Mouse (Mus musculus): Measurements from ENCODE around the gene Nfatc3. TPM values are rescaled to one million over a fixed set of nuclear protein-coding genes. Genes with fewer than 3 reads are reported as not detected.

Nfatc3 gene
- polyA plus RNA-seq, 1 experiment from 2014 or later: 2.6 TPM

DNA sequence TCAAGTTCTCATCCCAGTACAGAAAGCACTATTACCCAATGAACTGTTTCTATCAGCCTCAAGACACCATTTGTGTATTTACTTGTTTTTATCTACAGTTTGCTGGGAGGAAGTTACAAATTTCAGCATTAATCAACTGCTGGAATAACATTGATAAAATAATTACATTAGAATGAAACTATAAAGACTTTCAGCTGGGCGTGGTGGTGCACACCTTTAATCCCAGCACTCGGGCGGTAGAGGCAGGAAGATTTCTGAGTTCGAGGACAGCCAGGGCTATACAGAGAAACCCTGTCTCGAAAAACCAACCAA lies 17.2 kb downstream of the Nfatc3 start:
- Histone ChIP-seq H3K27ac (replicated peaks) (no peak overlapping the region), H3K4me1 (replicated peaks) (peaks cover 15% of the 10 kb centered on the region), H3K4me3 (replicated peaks) (no peak overlapping the region), H3K9me3 (replicated peaks) (no peaks in the 10 kb centered on the region), H3K27me3 (no peaks in the 10 kb centered on the region), H3K36me3 (replicated peaks) (peaks cover 12% of the 10 kb centered on the region), H3K4me2 (no peak overlapping the region), H3K9ac (no peak overlapping the region)
- WGBS (ENCODE audit: insufficient replicate concordance): 83% methylated on average over 5 of the region's 5 CpGs
- no peak for ATAC-seq (ENCODE audit: insufficient read depth)

DNA sequence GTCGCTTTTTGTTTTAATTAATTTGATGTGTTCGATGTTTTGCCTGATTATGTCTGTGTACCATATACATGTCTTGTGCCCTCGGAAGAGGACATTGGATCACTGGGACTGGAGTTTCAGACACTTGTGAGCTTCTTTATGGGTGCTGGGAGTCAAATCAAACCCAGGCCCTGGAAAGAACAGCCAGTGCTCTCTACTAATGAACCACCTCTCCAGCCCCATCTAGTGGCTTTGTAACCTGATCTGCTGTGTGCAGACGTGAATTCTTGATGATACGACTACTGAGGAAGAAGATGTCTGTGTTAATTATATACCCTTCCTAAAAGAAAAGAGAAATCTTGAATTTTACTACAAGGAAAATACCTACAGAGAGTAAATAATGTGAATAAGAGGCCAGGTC lies 18.0 kb downstream of the Nfatc3 start:
- H3K4me1 ChIP-seq (replicated peaks): peaks cover 15% of the 10 kb centered on the region
- ATAC-seq (ENCODE audit: insufficient read depth): no peak
- H3K36me3 ChIP-seq (replicated peaks): peaks cover 16% of the 10 kb centered on the region
- H3K4me3 ChIP-seq (replicated peaks): no peak overlapping the region
- no peak overlapping the region for H3K9ac ChIP-seq
- H3K4me2 ChIP-seq: no peak overlapping the region
- no peak overlapping the region for H3K27ac ChIP-seq (replicated peaks)
- H3K9me3 ChIP-seq (replicated peaks): no peaks in the 10 kb centered on the region
- 79% methylated on average over 5 of the region's 5 CpGs for WGBS (ENCODE audit: insufficient replicate concordance)
- H3K27me3 ChIP-seq: no peaks in the 10 kb centered on the region

DNA sequence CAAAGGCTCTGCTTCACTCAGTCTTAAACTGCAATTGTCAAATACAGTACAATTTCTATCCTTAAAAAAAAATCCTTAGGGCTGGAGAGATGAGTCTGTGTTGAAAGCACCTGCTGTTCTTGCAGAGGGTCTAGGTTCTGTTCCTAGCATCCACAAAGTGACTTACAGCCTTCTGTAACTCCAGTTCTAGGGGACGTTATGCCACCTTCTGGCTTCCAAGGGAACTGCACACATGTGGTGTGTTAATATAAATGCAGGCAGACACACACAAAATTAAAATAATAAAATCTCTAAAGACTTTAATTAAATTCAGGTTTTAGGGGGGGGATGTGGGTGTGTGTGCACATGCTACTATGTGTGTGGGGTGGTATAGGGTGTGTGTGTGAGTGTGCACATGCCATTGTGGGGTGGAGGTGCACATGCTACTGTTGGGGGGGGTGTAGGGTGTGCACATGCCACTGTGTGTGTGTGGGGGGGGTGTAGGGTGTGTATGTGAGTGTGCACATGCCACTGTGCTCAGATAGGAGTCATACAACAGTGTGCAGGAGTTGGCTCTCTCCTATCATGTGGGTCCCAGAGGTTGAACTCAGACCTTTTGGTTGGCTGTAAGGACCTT lies 18.9 kb downstream of the Nfatc3 start:
- ATAC-seq (ENCODE audit: insufficient read depth): no peak
- H3K4me2 ChIP-seq: no peak overlapping the region
- no peaks in the 10 kb centered on the region for H3K9me3 ChIP-seq (replicated peaks)
- H3K27me3 ChIP-seq: no peaks in the 10 kb centered on the region
- H3K36me3 ChIP-seq (replicated peaks): peaks cover 23% of the 10 kb centered on the region
- no peak overlapping the region for H3K9ac ChIP-seq
- no peak overlapping the region for H3K4me3 ChIP-seq (replicated peaks)
- WGBS (ENCODE audit: insufficient replicate concordance): 75% methylated on average over 1 of the region's 1 CpGs
- H3K4me1 ChIP-seq (replicated peaks): peaks cover 15% of the 10 kb centered on the region
- no peak overlapping the region for H3K27ac ChIP-seq (replicated peaks)

DNA sequence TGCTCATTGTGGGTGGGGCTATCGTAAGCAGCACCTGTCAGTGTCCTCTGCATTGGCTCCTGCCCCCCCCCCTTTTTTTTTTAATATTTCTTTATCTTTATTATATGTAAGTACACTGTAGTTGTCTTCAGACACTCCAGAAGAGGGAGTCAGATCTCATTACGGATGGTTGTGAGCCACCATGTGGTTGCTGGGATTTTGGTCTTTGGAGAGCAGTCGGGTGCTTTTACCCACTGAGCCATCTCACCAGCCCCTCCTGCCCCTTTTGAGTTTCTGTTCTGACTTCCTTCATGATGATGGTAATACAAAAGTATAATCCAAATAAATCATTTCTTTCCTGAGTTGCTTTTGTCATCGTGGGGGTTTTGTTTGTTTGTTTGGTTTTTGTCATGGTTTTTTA lies 43.7 kb downstream of the Nfatc3 start:
- H3K4me1 ChIP-seq (replicated peaks): no peaks in the 10 kb centered on the region
- no peak overlapping the region for H3K27ac ChIP-seq (replicated peaks)
- peaks cover 56% of the 10 kb centered on the region for H3K36me3 ChIP-seq (replicated peaks)
- 77% methylated on average over 4 of the region's 4 CpGs for WGBS (ENCODE audit: insufficient replicate concordance)
- no peak overlapping the region for H3K9ac ChIP-seq
- no peak for ATAC-seq (ENCODE audit: insufficient read depth)
- no peak overlapping the region for H3K4me2 ChIP-seq
- H3K4me3 ChIP-seq (replicated peaks): no peak overlapping the region
- no peaks in the 10 kb centered on the region for H3K27me3 ChIP-seq
- no peaks in the 10 kb centered on the region for H3K9me3 ChIP-seq (replicated peaks)

DNA sequence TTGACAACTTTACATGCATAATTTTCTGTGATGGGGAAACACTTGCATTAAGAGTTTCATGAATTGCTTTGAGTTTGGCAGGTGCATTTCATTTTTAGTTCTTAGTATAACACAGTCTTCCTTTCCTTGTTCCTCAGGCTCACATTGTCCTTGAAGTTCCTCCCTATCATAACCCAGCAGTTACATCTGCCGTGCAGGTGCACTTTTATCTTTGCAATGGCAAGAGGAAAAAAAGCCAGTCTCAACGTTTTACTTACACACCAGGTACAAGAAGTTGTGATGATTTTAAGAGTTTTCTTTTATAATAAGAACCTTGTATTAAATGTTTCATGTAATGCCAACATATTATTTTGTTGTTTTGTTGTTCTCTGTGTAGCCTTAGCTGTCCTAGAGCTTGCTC lies 45.2 kb downstream of the Nfatc3 start:
- Histone ChIP-seq H3K27me3 (no peaks in the 10 kb centered on the region), H3K27ac (replicated peaks) (no peak overlapping the region), H3K36me3 (replicated peaks) (peaks cover 62% of the 10 kb centered on the region), H3K9me3 (replicated peaks) (no peaks in the 10 kb centered on the region), H3K4me3 (replicated peaks) (no peak overlapping the region), H3K9ac (no peak overlapping the region), H3K4me2 (no peak overlapping the region), H3K4me1 (replicated peaks) (no peaks in the 10 kb centered on the region)
- no peak for ATAC-seq (ENCODE audit: insufficient read depth)
- WGBS (ENCODE audit: insufficient replicate concordance): 63% methylated on average over 2 of the region's 2 CpGs

DNA sequence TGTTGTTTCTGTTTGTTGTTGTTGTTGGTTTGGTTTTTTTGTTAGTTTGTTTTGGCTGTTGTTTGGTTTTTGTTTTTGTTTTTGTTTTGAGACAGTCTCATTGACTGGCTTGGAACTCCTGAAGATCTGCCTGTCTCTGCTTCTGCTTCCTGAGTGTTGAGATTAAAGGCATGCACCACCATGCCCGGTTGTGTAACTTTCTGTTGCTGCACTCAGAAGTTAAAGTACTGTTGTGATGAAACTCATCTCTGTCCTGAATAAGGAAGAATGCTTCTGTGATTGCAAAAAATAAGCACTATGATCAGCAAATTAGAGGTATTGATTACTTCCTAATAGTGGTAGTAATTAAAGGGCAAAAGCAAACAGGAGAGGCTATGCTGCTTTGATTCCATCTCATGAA lies 47.6 kb downstream of the Nfatc3 start:
- Histone ChIP-seq H3K9me3 (replicated peaks) (no peaks in the 10 kb centered on the region), H3K9ac (no peak overlapping the region), H3K27me3 (no peaks in the 10 kb centered on the region), H3K27ac (replicated peaks) (no peak overlapping the region), H3K4me1 (replicated peaks) (no peaks in the 10 kb centered on the region), H3K4me2 (no peak overlapping the region), H3K36me3 (replicated peaks) (peaks cover 70% of the 10 kb centered on the region), H3K4me3 (replicated peaks) (no peak overlapping the region)
- 61% methylated on average over 1 of the region's 1 CpGs for WGBS (ENCODE audit: insufficient replicate concordance)
- no peak for ATAC-seq (ENCODE audit: insufficient read depth)

DNA sequence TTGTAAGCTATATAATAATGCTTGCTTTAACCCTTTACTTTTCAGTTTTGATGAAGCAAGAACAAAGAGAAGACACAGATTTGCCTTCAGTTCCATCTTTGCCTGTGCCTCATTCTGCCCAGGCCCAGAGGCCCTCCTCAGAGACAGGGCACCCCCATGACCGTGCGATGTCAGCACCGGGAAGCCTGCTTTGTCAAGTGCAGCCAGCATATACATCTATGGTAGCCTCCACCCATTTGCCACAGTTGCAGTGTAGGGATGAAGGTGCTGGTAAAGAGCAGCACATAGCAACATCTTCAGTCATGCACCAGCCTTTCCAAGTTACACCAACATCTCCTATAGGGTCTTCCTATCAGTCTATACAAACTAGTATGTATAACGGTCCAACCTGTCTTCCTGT lies 49.4 kb downstream of the Nfatc3 start:
- Histone ChIP-seq H3K9me3 (replicated peaks) (no peaks in the 10 kb centered on the region), H3K4me3 (replicated peaks) (no peak overlapping the region), H3K9ac (no peak overlapping the region), H3K27ac (replicated peaks) (no peak overlapping the region), H3K4me1 (replicated peaks) (no peaks in the 10 kb centered on the region), H3K4me2 (no peak overlapping the region), H3K36me3 (replicated peaks) (peaks cover 69% of the 10 kb centered on the region), H3K27me3 (no peaks in the 10 kb centered on the region)
- no peak for ATAC-seq (ENCODE audit: insufficient read depth)
- 92% methylated on average over 4 of the region's 4 CpGs for WGBS (ENCODE audit: insufficient replicate concordance)

DNA sequence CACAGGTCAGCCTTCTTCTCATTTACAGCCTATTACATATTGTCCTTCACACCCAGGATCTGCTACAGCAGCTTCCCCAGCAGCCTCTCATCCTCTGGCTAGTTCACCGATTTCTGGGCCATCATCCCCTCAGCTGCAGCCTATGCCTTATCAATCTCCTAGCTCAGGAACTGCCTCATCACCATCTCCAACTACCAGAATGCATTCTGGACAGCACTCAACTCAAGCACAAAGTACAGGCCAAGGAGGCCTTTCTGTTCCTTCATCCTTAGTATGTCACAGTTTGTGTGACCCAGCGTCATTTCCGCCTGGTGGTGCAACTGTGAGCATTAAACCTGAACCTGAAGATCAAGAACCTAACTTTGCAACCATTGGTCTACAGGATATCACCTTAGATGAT lies 50.1 kb downstream of the Nfatc3 start:
- WGBS (ENCODE audit: insufficient replicate concordance): 88% methylated on average over 3 of the region's 3 CpGs
- Histone ChIP-seq H3K27me3 (no peaks in the 10 kb centered on the region), H3K9ac (no peak overlapping the region), H3K4me3 (replicated peaks) (no peak overlapping the region), H3K27ac (replicated peaks) (no peak overlapping the region), H3K4me1 (replicated peaks) (no peaks in the 10 kb centered on the region), H3K9me3 (replicated peaks) (no peaks in the 10 kb centered on the region), H3K4me2 (no peak overlapping the region), H3K36me3 (replicated peaks) (peaks cover 69% of the 10 kb centered on the region)
- ATAC-seq (ENCODE audit: insufficient read depth): no peak

DNA sequence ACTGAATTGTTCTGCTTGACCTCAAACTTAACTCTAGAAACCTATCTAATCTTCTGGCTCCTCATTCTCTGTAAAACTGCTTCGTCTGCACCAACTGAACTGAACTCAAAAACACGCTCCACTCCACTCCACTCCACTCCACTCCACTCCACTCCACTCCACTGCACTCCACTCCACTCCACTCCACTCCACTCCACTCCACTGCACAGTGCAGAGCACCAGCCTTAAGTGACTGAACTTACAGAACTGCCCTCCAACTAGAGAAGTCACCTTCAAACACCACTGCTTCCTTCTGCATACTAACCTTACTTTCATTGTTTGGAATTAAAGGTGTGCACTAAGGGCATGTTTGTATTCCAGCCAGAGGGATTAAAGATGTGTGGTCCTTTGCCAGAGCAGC lies 53.4 kb downstream of the Nfatc3 start:
- H3K36me3 ChIP-seq (replicated peaks): peaks cover 66% of the 10 kb centered on the region
- H3K27me3 ChIP-seq: no peaks in the 10 kb centered on the region
- no peak overlapping the region for H3K4me3 ChIP-seq (replicated peaks)
- no peaks in the 10 kb centered on the region for H3K9me3 ChIP-seq (replicated peaks)
- WGBS (ENCODE audit: insufficient replicate concordance): 85% methylated on average over 2 of the region's 2 CpGs
- no peak overlapping the region for H3K27ac ChIP-seq (replicated peaks)
- H3K4me2 ChIP-seq: no peak overlapping the region
- no peak for ATAC-seq (ENCODE audit: insufficient read depth)
- H3K9ac ChIP-seq: no peak overlapping the region
- H3K4me1 ChIP-seq (replicated peaks): no peaks in the 10 kb centered on the region

DNA sequence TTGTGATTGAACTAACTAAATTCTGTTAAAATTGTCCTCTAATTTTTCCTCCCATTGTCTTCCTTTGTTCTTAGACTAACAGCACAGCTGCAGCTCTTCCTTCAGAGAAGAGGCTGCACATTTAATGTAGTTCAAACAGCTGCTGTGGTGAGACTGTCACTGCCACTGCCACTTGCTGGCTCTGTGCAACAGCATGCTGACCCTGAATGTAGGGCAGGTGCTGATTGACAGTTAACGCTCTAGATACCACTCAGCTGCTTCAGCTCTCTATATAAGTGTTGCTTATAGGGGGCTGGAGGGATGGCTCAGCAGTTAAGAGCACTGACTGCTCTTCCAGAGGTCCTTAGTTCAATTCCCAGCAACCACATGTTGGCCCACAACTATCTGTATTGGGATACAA lies 53.9 kb downstream of the Nfatc3 start:
- H3K36me3 ChIP-seq (replicated peaks): peaks cover 66% of the 10 kb centered on the region
- no peak overlapping the region for H3K4me2 ChIP-seq
- no peaks in the 10 kb centered on the region for H3K4me1 ChIP-seq (replicated peaks)
- ATAC-seq (ENCODE audit: insufficient read depth): no peak
- no peaks in the 10 kb centered on the region for H3K27me3 ChIP-seq
- no peaks in the 10 kb centered on the region for H3K9me3 ChIP-seq (replicated peaks)
- no peak overlapping the region for H3K27ac ChIP-seq (replicated peaks)
- no peak overlapping the region for H3K9ac ChIP-seq
- 88% methylated on average over 1 of the region's 1 CpGs for WGBS (ENCODE audit: insufficient replicate concordance)
- H3K4me3 ChIP-seq (replicated peaks): no peak overlapping the region

DNA sequence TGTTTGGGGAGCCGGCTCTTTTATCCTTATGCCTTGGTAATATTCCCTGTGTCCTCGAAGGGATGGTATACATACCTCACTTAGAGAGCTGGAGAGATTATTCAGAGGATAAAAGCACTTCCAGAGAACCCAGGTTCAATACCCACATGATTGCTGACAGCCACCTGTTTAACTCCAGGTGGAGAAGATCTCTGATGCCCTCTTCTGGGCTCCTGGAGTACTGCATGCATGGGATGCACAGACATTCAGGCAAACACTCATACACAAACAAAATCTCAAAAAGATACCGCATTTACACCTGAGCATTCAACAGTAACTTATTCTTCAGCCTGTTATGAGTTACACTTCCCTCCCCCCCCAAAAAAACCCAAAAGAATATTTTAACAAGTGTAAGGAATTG lies 57.3 kb downstream of the Nfatc3 start:
- no peaks in the 10 kb centered on the region for H3K9me3 ChIP-seq (replicated peaks)
- H3K4me3 ChIP-seq (replicated peaks): no peak overlapping the region
- H3K4me2 ChIP-seq: no peak overlapping the region
- no peak overlapping the region for H3K9ac ChIP-seq
- H3K27me3 ChIP-seq: no peaks in the 10 kb centered on the region
- 80% methylated on average over 3 of the region's 3 CpGs for WGBS (ENCODE audit: insufficient replicate concordance)
- H3K27ac ChIP-seq (replicated peaks): no peak overlapping the region
- H3K36me3 ChIP-seq (replicated peaks): peaks cover 49% of the 10 kb centered on the region
- ATAC-seq (ENCODE audit: insufficient read depth): no peak
- H3K4me1 ChIP-seq (replicated peaks): no peaks in the 10 kb centered on the region

DNA sequence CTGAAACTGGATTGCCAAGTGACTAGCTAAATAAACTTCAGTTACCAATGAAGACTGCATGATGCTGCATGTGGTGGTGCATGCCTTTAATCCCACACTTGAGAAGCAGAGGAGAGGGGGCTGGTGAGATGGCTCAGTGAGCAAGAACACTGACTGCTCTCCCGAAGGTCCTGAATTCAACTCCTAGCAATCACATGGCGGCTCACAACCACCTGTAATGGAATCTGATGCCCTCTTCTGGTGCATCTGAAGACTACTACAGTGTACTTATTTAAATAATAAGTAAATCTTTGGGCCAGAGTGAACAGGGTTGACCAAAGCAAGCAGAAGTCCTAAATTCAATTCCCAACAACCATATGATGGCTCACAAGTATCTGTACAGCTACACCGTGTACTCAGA lies 64.8 kb downstream of the Nfatc3 start:
- H3K27ac ChIP-seq (replicated peaks): no peak overlapping the region
- H3K9me3 ChIP-seq (replicated peaks): no peaks in the 10 kb centered on the region
- 71% methylated on average over 3 of the region's 3 CpGs for WGBS (ENCODE audit: insufficient replicate concordance)
- H3K4me3 ChIP-seq (replicated peaks): no peak overlapping the region
- no peak overlapping the region for H3K9ac ChIP-seq
- peaks cover 39% of the 10 kb centered on the region for H3K36me3 ChIP-seq (replicated peaks)
- no peak for ATAC-seq (ENCODE audit: insufficient read depth)
- no peak overlapping the region for H3K4me2 ChIP-seq
- no peaks in the 10 kb centered on the region for H3K4me1 ChIP-seq (replicated peaks)
- no peaks in the 10 kb centered on the region for H3K27me3 ChIP-seq
